In the genomic region with DNA sequence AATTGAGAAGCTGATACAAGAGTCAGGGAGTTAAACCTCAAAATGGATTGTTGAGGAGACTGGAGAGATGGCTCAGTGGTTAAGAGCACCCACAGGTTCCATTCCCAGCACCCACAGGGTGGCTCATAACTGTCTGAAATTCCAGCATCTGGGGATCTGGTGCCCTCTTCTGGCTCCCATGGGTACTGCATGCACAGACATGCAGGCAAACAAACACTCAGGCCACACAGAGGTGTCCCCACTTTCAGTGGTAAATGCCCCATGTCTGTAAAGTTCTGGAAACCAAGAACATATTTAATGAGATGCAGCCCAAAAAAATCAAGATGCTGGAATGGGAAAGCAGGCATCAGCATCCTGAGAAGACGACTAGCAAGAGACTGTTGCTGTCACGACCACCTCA, we compare ENCODE assay signal across 19 mouse cellular contexts.
DNase-seq lines count a peak whose midpoint lies in the region; ATAC-seq and TF ChIP-seq lines count a peak whose summit lies in the region.
"Had no signal": no experiment of that assay in that cellular context is flagged by ENCODE, and none has a peak within 500 bp of the region (broad histone marks: within the 10 kb centered on the region; RNA-seq: fewer than 3 reads in every experiment).

No protein-coding gene starts in this region.

- TF ChIP-seq POLR2A in lung, adult 2 months (IDR thresholded peaks at IDR 0.05; ENCODE audit: borderline replicate concordance, extremely low read depth, low read depth, low read length): no peak
- TF ChIP-seq POLR2A in brain, embryonic 14.5 days (IDR thresholded peaks at IDR 0.05; ENCODE audit: borderline replicate concordance, extremely low read depth, insufficient read depth, insufficient read length, poor library complexity, severe bottlenecking): no peak

- ATAC-seq in intestine, postnatal 0 days: no peak
- ATAC-seq in intestine, embryonic 15.5 days: no peak
- no peak for ATAC-seq in G1E (ENCODE audit: extremely low read depth, insufficient number of reproducible peaks, low FRiP score, poor library complexity, severe bottlenecking)
- no peak for ATAC-seq in megakaryocyte, adult 5-6 weeks (ENCODE audit: poor library complexity, severe bottlenecking)
- ATAC-seq: activated CD4-positive, CD25-positive, alpha-beta regulatory T cell, adult 4 months; midbrain, embryonic 16.5 days had no signal

- no peaks in the 10 kb centered on the region for H3K4me1 ChIP-seq in intestine, postnatal 0 days (replicated peaks; ENCODE audit: control insufficient read depth, insufficient read depth, low read length)
- no peaks in the 10 kb centered on the region for H3K4me1 ChIP-seq in intestine, embryonic 15.5 days (replicated peaks)
- H3K4me1 ChIP-seq in lung, adult 2 months (ENCODE audit: control insufficient read depth, insufficient read depth, low read length): no peaks in the 10 kb centered on the region
- no peaks in the 10 kb centered on the region for H3K4me1 ChIP-seq in G1E (ENCODE audit: insufficient read depth, low read depth, low read length)
- H3K4me1 ChIP-seq: heart, embryonic 13.5 days; kidney, embryonic 15.5 days; lung, embryonic 15.5 days; megakaryocyte, embryonic 14.5 days had no signal

- H3K4me3 ChIP-seq in intestine, postnatal 0 days (ENCODE audit: low read depth, low read length): no peak overlapping the region
- H3K4me3 ChIP-seq in intestine, embryonic 15.5 days (replicated peaks): no peak overlapping the region
- H3K4me3 ChIP-seq in lung, adult 2 months (replicated peaks; ENCODE audit: extremely low read depth, low read depth, low read length): no peak overlapping the region
- H3K4me3 ChIP-seq in G1E (ENCODE audit: low read depth, low read length): no peak overlapping the region
- H3K4me3 ChIP-seq: forebrain, embryonic 12.5 days; heart, embryonic 13.5 days; kidney, embryonic 15.5 days; lung, embryonic 15.5 days; megakaryocyte, embryonic 14.5 days had no signal

- TF ChIP-seq CTCF in intestine, postnatal 0 days (IDR thresholded peaks at IDR 0.05; ENCODE audit: low read depth): peak; percentile 40
- TF ChIP-seq CTCF in lung, adult 2 months (IDR thresholded peaks at IDR 0.05; ENCODE audit: insufficient read depth, low read length): 0 out of 2 replicates have a peak, but pooled peaks have one; percentile 18
- peak; percentile 36; the same call in 1 of the 2 replicates for TF ChIP-seq CTCF in G1E (IDR thresholded peaks at IDR 0.05; ENCODE audit: low read depth, low read length)
- TF ChIP-seq CTCF in brain, embryonic 14.5 days (IDR thresholded peaks at IDR 0.05; ENCODE audit: borderline replicate concordance, extremely low read depth, insufficient read depth, insufficient read length): peak; percentile 40; the same call in 1 of the 2 replicates

- 70% methylated on average over 2 of the region's 2 CpGs for WGBS in intestine, postnatal 0 days
- WGBS in intestine, embryonic 15.5 days: 86% methylated on average over 2 of the region's 2 CpGs
- 85% methylated on average over 2 of the region's 2 CpGs for WGBS in lung, adult 2 months

- H3K27ac ChIP-seq in intestine, postnatal 0 days (ENCODE audit: low read depth, low read length): no peak overlapping the region
- no peak overlapping the region for H3K27ac ChIP-seq in intestine, embryonic 15.5 days
- H3K27ac ChIP-seq: forebrain, embryonic 12.5 days; heart, embryonic 13.5 days; kidney, embryonic 15.5 days; lung, embryonic 15.5 days had no signal

- H3K27me3 ChIP-seq in intestine, postnatal 0 days (replicated peaks; ENCODE audit: control insufficient read depth, insufficient read depth, low read length): no peaks in the 10 kb centered on the region
- no peaks in the 10 kb centered on the region for H3K27me3 ChIP-seq in intestine, embryonic 15.5 days (replicated peaks)
- H3K27me3 ChIP-seq in G1E (ENCODE audit: insufficient read depth, low read length): no peaks in the 10 kb centered on the region
- H3K27me3 ChIP-seq: forebrain, embryonic 12.5 days; heart, embryonic 13.5 days; kidney, embryonic 15.5 days; lung, embryonic 15.5 days; megakaryocyte, embryonic 14.5 days had no signal

- H3K9me3 ChIP-seq in intestine, postnatal 0 days (ENCODE audit: control insufficient read depth): no peaks in the 10 kb centered on the region; the same call in 1 of the 2 replicates
- no peaks in the 10 kb centered on the region for H3K9me3 ChIP-seq in intestine, embryonic 15.5 days
- peaks cover 74% of the 10 kb centered on the region for H3K9me3 ChIP-seq in G1E (replicated peaks)

- H3K4me2 ChIP-seq in intestine, postnatal 0 days (replicated peaks; ENCODE audit: low read depth): no peak overlapping the region
- H3K4me2 ChIP-seq in intestine, embryonic 15.5 days (replicated peaks): no peak overlapping the region
- H3K4me2 ChIP-seq: forebrain, embryonic 12.5 days; heart, embryonic 13.5 days; kidney, embryonic 15.5 days; lung, embryonic 15.5 days had no signal

- no peaks in the 10 kb centered on the region for H3K36me3 ChIP-seq in intestine, postnatal 0 days (ENCODE audit: control insufficient read depth, insufficient read depth)
- H3K36me3 ChIP-seq in intestine, embryonic 15.5 days: no peaks in the 10 kb centered on the region
- no peaks in the 10 kb centered on the region for H3K36me3 ChIP-seq in G1E (replicated peaks)
- H3K36me3 ChIP-seq: forebrain, embryonic 12.5 days; heart, embryonic 13.5 days; kidney, embryonic 15.5 days; lung, embryonic 15.5 days had no signal

- no peak overlapping the region for H3K9ac ChIP-seq in intestine, postnatal 0 days (ENCODE audit: low read depth, low read length)
- H3K9ac ChIP-seq in intestine, embryonic 15.5 days: no peak overlapping the region
- H3K9ac ChIP-seq: forebrain, embryonic 12.5 days; heart, embryonic 13.5 days; kidney, embryonic 15.5 days; lung, embryonic 15.5 days had no signal

- DNase-seq in lung, adult 2 months: no peak
- DNase-seq in lung, postnatal 14 days: no peak
- DNase-seq in G1E (ENCODE audit: low spot score): no peak
- no peak for DNase-seq in brain, embryonic 14.5 days (ENCODE audit: low read depth)
- no peak for DNase-seq in right cerebral cortex, postnatal 4 days
- DNase-seq: adrenal gland, postnatal 14 days; cerebellum, adult 9-10 months; heart, postnatal 4 days; thymus, postnatal 4 days had no signal
